Mouse (Mus musculus) myocyte (in vitro differentiated cells): ENCODE data around the gene Lmcd1.
A peak's percentile ranks its signal among the peaks of the same experiment; 100 is the strongest.

Source experiments
- CEBPB ChIP-seq: IDR thresholded peaks from 2 replicates; pipeline ENCODE4 v1.6.1; 2011; ENCODE audit warnings: mild to moderate bottlenecking, moderate library complexity; ENCODE audit not compliant: poor library complexity, insufficient read depth, severe bottlenecking
- E2F4 ChIP-seq: IDR thresholded peaks from one replicate; pipeline ENCODE4 v1.6.1; 2011; ENCODE audit warnings: mild to moderate bottlenecking, control low read depth, moderate library complexity; ENCODE audit not compliant: insufficient read depth
- MAX ChIP-seq: IDR thresholded peaks from one replicate; pipeline ENCODE4 v1.6.1; 2011; ENCODE audit warnings: low read depth, mild to moderate bottlenecking, control low read depth
- POLR2A ChIP-seq: IDR thresholded peaks from one replicate; pipeline ENCODE4 v1.6.1; 2011; ENCODE audit warnings: low read depth, mild to moderate bottlenecking, control low read depth, moderate library complexity; ENCODE audit not compliant: insufficient read length
- POLR2AphosphoS2 ChIP-seq: IDR thresholded peaks from one replicate; pipeline ENCODE4 v1.6.1; 2011; ENCODE audit warnings: low read depth, control low read depth; ENCODE audit not compliant: insufficient read length
- SRF ChIP-seq: IDR thresholded peaks from one replicate; pipeline ENCODE4 v1.6.1; 2011; ENCODE audit warnings: low read depth; ENCODE audit not compliant: control insufficient read depth, insufficient read length
- TCF12 ChIP-seq: IDR thresholded peaks from one replicate; pipeline ENCODE4 v1.6.1; 2011; ENCODE audit warnings: mild to moderate bottlenecking, control low read depth; ENCODE audit not compliant: poor library complexity, insufficient read depth, severe bottlenecking
- USF1 ChIP-seq: IDR thresholded peaks from one replicate; pipeline ENCODE4 v1.6.1; 2011; ENCODE audit warnings: low read depth, mild to moderate bottlenecking, control low read depth, moderate library complexity

DNA sequence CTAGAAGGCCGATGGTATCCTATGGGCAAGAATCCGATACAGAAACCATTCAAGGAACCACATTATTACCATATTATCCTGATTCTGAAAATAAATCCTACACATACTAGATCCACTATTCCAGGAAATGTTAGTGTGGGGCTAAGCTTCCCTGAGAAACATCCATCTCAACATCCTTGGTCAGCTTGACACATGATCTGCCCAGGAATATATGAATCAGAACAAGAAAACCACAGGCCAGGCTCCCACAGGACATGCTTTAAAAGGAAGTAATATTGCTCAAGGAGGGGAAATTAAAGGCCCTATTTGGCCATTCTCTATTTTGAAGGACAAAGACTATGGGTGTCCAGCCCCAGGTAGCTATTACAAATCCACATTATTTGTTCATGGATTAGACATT is 6.6 kb downstream of the Lmcd1 start:
- TF ChIP-seq USF1: no peak
- no peak for TF ChIP-seq POLR2A
- peak; percentile 47; the same call in 1 of the 2 replicates for TF ChIP-seq CEBPB
- TF ChIP-seq MAX: no peak
- TF ChIP-seq TCF12: no peak
- no peak for TF ChIP-seq POLR2AphosphoS2
- TF ChIP-seq SRF: no peak
- TF ChIP-seq E2F4: no peak
